Mouse (Mus musculus) cerebral cortex, adult 2 months (tissue): ENCODE results near the gene Eya2.

Experiments
- WGBS: fragments of 180-500 bp; shearing (Covaris S2); methylation state at CpG from one replicate; pipeline ENCODE4 v1.1.7; 2018; 5-methylcytosine and 5-hydroxymethylcytosine counted together

The Eya2 gene

DNA sequence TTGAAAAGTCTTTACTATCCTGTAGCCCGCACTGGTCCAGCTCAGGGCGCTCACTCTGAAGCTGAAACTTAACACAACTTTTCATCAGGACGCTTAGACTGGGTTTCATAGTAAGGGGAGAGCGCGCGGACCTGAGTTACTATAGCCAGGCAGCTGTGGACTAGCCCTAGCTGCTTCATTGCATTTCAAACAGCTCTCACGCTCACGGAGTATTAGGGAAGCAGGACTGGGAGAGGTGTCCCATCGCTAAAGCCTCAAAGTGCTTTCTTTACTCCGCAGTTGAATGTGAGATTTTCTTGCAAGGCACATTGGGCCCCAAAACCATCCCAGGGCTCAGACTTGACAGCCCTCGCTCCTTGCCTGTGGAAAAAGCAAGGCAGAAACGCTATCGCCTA lies 841 bp downstream of the Eya2 start:
- WGBS: 17% methylated on average over 13 of the region's 13 CpGs

- WGBS: 35% methylated on average over 11 of the region's 11 CpGs
Measured at GRCm38 (mm10) chr2:165596141-165596540, 1.3 kb downstream of the Eya2 start.

GRCm38 (mm10) chr2:165597536-165597935 lies 2.7 kb downstream of the Eya2 start:
- WGBS: 82% methylated on average over 6 of the region's 6 CpGs

GRCm38 (mm10) chr2:165598139-165598538 lies 3.3 kb downstream of the Eya2 start:
- 66% methylated on average over 5 of the region's 5 CpGs for WGBS

GRCm38 (mm10) chr2:165599566-165599965 lies 4.7 kb downstream of the Eya2 start:
- 82% methylated on average over 13 of the region's 13 CpGs for WGBS

- WGBS: 58% methylated on average over 13 of the region's 13 CpGs
Measured at GRCm38 (mm10) chr2:165600926-165601325, 6.1 kb downstream of the Eya2 start.

DNA sequence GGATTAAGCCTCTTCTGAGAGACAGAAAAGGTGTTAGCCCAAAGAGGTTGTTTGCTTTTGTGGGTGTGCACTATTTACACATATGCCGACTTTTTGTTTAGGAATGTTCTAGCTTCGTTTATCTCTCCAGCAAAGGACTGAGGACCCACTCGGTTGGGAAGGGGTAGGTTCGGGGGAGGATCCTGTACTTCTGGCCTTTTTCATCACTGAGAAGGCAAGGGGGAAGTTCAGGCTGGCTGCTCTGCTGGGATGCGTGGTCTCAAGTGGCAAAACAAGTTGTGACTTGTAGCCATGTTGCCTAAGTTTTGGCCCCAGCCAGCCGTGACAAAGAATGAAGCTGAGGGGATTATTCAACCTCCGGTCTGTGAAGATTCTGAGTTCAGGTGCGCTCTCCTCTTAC lies 6.8 kb downstream of the Eya2 start:
- 81% methylated on average over 8 of the region's 8 CpGs for WGBS

DNA sequence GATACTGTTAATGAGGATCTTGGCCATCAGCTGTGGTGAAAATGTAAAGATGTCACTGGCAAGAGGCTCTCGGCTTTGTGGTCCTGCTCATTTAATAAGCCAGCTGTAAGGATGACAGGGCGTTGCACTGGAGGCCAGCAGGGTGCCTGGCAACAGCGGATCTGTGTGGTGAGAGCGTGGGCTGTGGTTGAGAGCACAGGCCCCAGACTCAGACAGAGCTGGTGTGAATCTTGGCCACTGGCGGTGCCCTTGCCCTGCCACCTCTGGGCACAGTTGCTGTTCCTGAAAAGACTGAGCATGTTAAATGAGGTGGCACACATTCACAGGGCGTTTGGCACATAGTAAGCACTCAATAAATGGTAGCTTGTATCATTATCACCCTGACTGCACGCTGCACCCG lies 8.9 kb downstream of the Eya2 start:
- WGBS: 63% methylated on average over 8 of the region's 8 CpGs

- WGBS: 88% methylated on average over 7 of the region's 7 CpGs
Measured at GRCm38 (mm10) chr2:165611551-165612253, 16.9 kb downstream of the Eya2 start.

DNA sequence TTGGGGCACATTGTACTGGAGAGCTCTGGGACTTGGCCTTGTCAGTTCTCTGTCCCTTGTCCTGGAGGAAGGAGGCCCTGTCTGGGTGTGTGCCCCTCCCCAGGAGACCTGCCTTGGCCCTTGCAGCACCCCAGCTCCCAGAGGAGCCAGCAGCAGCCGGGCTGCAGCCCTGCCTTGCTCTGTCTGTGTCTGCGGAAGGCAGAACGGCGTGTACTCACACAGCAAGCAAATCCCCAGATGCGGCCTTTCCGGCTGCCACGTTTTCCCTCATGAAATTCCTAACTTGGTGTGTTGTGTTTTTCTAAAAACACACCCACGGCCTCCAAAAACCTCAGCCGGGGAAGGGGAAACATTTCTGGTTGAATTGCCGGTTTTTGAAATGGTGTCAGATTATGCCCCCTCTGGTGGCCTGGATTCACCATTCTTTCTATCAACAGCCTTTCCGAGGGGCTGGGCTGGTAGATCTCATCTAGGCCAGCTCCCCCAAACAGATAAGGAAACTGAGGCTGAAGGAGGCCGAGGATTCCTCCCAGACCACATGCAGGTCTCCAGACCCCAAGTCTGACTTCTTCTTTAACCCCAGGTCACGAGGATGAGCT lies 19.0 kb downstream of the Eya2 start:
- 56% methylated on average over 13 of the region's 13 CpGs for WGBS

DNA sequence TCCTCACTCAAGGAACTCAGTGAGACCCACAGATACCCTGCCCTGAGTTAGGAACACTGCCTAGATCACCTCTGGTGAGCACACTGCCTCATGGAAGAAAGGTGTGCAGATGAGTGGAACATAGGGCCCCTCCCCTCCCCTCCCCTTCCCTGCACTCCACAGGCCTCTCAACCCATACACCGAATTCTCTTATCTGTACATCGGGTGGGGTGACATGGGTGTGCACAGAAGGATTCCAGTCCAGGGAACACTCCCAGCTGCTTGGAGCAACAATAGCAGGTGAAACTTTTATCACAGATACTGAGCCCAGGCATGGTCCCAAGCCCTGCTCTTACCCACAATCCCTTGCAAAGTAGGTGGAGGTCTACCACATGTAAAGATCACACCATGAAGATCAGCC lies 26.7 kb downstream of the Eya2 start:
- WGBS: 83% methylated on average over 2 of the region's 2 CpGs

- 54% methylated on average over 3 of the region's 3 CpGs for WGBS
Measured at GRCm38 (mm10) chr2:165622596-165622995, 27.8 kb downstream of the Eya2 start.

GRCm38 (mm10) chr2:165626826-165627225 lies 32.0 kb downstream of the Eya2 start:
- 67% methylated on average over 6 of the region's 6 CpGs for WGBS

- WGBS: 58% methylated on average over 6 of the region's 6 CpGs
Measured at GRCm38 (mm10) chr2:165627974-165628373, 33.1 kb downstream of the Eya2 start.

DNA sequence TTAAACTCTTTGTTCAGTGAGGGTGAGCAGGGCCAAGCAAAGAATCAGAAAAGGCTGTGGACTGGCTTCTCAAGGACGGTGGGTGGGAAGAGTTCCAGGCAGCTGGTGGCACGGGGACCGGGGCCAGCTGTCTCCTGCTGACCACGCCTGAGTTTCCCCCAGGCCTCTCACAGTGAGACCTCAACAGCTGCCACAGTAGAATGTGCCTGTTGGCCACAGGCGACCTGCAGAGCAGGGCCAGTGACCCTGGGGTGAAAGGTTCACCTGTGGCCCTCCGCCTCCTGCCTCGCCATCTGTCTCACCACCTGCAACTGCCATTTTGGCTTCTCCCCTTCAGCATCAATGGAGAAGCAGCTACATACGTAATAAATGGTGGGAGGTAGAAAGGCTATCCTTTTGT lies 35.1 kb downstream of the Eya2 start:
- 61% methylated on average over 8 of the region's 8 CpGs for WGBS

DNA sequence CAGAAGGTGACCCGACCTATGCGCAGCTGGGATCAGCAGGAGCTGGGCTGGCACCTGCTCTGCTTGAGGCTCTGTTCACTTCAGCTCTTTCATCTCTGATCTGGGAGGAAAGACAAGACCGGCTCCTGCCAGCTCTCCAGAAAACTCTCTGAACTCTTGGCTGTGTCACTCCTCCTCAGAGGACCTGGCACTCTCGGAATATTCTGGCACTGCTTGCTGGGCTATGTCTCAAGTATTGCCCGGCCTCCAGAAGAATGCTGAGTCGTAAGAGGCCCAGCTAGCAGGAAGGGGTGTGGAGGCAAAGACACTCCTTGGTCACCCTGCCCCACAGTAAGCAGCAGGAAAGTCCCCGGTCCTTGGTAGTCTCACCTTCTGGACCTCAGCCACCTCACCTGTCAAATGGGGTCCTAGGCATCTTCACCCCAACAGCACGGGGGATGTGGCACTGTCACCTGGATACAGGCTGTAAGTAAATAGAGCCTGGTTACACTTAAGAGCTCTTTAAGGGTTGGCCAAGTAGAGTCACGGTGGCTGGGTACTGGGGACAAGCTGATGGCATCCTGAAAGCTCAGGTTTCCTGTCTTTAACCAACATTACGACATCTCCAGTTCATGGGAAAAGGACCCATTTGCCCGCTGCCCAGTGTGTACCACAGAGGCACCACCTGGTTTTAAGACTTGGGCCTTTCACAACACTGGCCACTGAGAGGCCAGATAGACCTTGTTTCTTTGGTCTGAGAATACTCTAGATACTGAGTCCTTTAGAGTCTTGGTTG lies 38.4 kb downstream of the Eya2 start:
- 71% methylated on average over 11 of the region's 11 CpGs for WGBS

GRCm38 (mm10) chr2:165634481-165634880 lies 39.6 kb downstream of the Eya2 start:
- 69% methylated on average over 7 of the region's 7 CpGs for WGBS

- 75% methylated on average over 11 of the region's 11 CpGs for WGBS
Measured at GRCm38 (mm10) chr2:165639075-165639755, 44.4 kb downstream of the Eya2 start.

GRCm38 (mm10) chr2:165641909-165642505 lies 47.2 kb downstream of the Eya2 start:
- 71% methylated on average over 14 of the region's 14 CpGs for WGBS

DNA sequence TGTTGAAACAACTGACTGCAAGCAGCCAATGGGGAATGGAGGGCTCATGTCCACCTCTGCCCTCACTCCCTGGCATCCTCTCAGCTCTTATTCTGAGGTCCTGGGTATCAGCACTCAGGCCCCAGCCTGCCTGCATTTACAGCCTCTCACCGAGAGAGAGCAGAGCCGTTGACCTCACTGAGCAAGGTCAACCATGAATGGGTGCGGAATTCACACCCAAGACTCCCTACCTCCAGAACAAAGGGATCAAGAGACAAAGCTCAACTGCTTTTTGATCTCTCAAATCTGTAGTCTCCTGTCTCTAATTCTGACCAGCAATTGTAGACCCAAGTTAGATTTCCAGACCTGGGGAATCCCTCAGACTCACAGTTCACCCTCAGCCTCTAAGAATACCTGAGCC lies 48.8 kb downstream of the Eya2 start:
- 83% methylated on average over 3 of the region's 3 CpGs for WGBS

DNA sequence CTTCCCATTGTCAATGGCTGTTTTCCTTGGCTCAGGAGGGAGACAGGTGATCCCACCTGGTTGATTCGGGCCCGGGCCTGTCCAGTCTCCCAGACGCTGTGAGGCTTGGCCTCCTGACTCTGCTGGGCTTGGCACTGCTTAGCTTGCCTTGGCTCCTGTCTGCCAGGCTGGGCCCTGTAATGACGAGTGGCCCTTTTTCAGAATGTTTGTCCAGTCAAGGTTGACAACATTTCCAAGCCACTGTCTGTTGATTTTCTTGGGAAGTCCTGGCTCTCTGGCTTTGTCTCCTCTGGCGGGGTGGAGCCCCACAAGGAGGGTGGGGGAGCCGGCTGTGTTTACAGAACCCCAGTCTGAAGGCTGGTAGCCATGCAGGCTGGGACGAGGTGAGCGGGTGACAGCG lies 49.2 kb downstream of the Eya2 start:
- 79% methylated on average over 9 of the region's 9 CpGs for WGBS

DNA sequence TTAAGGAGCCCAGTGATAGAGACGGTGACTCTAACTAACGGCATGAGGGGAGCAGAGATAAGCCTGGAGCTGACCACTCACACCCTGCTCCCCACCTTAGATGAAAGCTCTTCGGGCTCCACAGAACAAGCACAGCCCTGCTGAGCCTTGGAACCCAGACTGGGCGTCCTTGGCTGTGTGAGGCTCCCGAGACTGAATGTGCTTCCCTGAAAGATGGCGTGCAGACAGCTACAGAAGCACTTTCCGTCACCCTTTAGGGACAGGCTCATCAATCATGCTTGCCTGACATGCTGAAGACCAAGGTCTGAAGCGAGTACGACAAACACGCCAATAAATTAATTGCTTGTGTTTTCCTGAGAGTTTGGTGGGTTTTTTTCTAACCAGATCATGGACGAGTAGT lies 56.2 kb downstream of the Eya2 start:
- 90% methylated on average over 11 of the region's 11 CpGs for WGBS
